Mouse (Mus musculus) gastrocnemius, postnatal 14 days (tissue): Measurements from ENCODE around the gene Rnf183. TPM values are rescaled to one million over a fixed set of nuclear protein-coding genes. Genes with fewer than 3 reads are reported as not detected.

Experiments used
- DNase-seq: peaks from one replicate; pipeline ENCODE4 v3.0.0; 2021; ENCODE audit warnings: mixed read lengths
- intact Hi-C: fragments of 180-260 bp; cut with DNase I; formaldehyde crosslinking; loops from one replicate; pipeline ENCODE4 v1.15.1; 2025; ENCODE audit warnings: low total_unique reads
- total RNA-seq, 2 experiments: library from RNA; stranded (reverse); gene quantifications; 2 replicates each; pipeline ENCODE4 v1.2.3; 2021

The Rnf183 gene
- total RNA-seq, 2 experiments from 2014 or later = not detected

- intact Hi-C loops = no loop called here
- no peak for DNase-seq
Measured at GRCm38 (mm10) chr4:62391892-62392291, 43.2 kb downstream of the Rnf183 start.

GRCm38 (mm10) chr4:62389592-62390512 lies 45.2 kb downstream of the Rnf183 start:
- intact Hi-C loops = no loop called here

GRCm38 (mm10) chr4:62385439-62385838 lies 49.6 kb downstream of the Rnf183 start:
- intact Hi-C loops = no loop called here
- no peak for DNase-seq

More at GRCm38 (mm10) chr4:62389592-62390512, 45.2 kb downstream of the Rnf183 start:
- DNase-seq = no peak

GRCm38 (mm10) chr4:62384159-62384558 lies 50.9 kb downstream of the Rnf183 start:
- intact Hi-C loops = no loop called here
- DNase-seq = no peak

- intact Hi-C loops = no loop called here
- no peak for DNase-seq
Measured at GRCm38 (mm10) chr4:62383752-62384151, 51.3 kb downstream of the Rnf183 start.

- DNase-seq = no peak
Measured at GRCm38 (mm10) chr4:62383207-62383606, 51.8 kb downstream of the Rnf183 start.

GRCm38 (mm10) chr4:62379724-62380381 lies 55.2 kb downstream of the Rnf183 start:
- no peak for DNase-seq
- intact Hi-C loops = no loop called here

More at GRCm38 (mm10) chr4:62383207-62383606, 51.8 kb downstream of the Rnf183 start:
- intact Hi-C loops = no loop called here

Other genes with a start within 250 kb of the Rnf183 start
- 1 to 10 TPM; 1.9 to 2.0 TPM for gene Zfp37, start 204.2 kb downstream of the Rnf183 start, total RNA-seq
- 1 to 10 TPM; 4.8 to 6.0 TPM for gene Slc31a2, start 172.7 kb downstream of the Rnf183 start, total RNA-seq
- gene Fkbp15, start 74.7 kb downstream of the Rnf183 start, total RNA-seq = 10 to 100 TPM; 14.4 to 15.9 TPM
- gene Slc31a1, start 74.5 kb downstream of the Rnf183 start, total RNA-seq = 10 to 100 TPM; 12.2 to 13.3 TPM
- gene Cdc26, start 26.6 kb downstream of the Rnf183 start, total RNA-seq = 10 to 100 TPM; 40.5 to 46.3 TPM
- 10 to 100 TPM; 13.7 to 13.8 TPM for gene Prpf4, start 26.5 kb downstream of the Rnf183 start, total RNA-seq
- under 1 TPM; 0.31 to 0.37 TPM for gene Wdr31, start 35.6 kb upstream of the Rnf183 start, total RNA-seq
- gene Bspry, start 44.8 kb upstream of the Rnf183 start, total RNA-seq = under 1 TPM; 0.24 to 0.53 TPM
- 1 to 10 TPM; 3.1 to 3.5 TPM for gene Hdhd3, start 68.2 kb upstream of the Rnf183 start, total RNA-seq
- 10 to 100 TPM; 21.9 to 22.1 TPM for gene Alad, start 84.7 kb upstream of the Rnf183 start, total RNA-seq
- gene Pole3, start 89.8 kb upstream of the Rnf183 start, total RNA-seq = 10 to 100 TPM; 15.8 to 16.9 TPM
- gene 4933430I17Rik, start 90.1 kb upstream of the Rnf183 start, total RNA-seq = under 1 TPM; 0.33 to 0.45 TPM
- gene Rgs3, start 124.6 kb upstream of the Rnf183 start, total RNA-seq = 10 to 100 TPM; 17.2 to 18.5 TPM